15 mouse cellular contexts compared by ENCODE assay signal in the genomic region with DNA sequence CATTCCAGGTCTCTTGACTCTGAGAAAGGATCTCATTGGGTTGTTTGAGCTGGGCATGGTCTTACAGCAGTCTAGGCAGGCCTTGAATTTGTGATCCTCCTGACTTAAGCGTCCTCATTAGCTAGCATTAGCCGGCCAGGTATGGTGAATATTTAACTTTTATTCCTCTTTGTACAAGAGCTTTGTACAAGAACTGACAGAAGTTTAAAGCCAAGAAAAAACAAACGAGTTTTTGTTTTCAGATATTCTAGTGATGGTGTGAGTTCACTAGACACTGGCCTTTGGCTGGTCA.
"Had no signal": no experiment of that assay in that cellular context is flagged by ENCODE, and none has a peak within 500 bp of the region (broad histone marks: within the 10 kb centered on the region; RNA-seq: fewer than 3 reads in every experiment).

No protein-coding gene starts in this region.

- H3K9me3 ChIP-seq: hindbrain, embryonic 15.5 days; limb, embryonic 12.5 days; midbrain, embryonic 15.5 days; neural tube, embryonic 13.5 days had no signal

- H3K9ac ChIP-seq: hindbrain, embryonic 15.5 days; limb, embryonic 12.5 days; liver, embryonic 14.5 days; lung, embryonic 14.5 days; midbrain, embryonic 15.5 days; neural tube, embryonic 13.5 days had no signal

- H3K27me3 ChIP-seq: hindbrain, embryonic 15.5 days; limb, embryonic 12.5 days; midbrain, embryonic 15.5 days; neural tube, embryonic 13.5 days had no signal

- H3K27ac ChIP-seq: hindbrain, embryonic 15.5 days; limb, embryonic 12.5 days; liver, embryonic 14.5 days; midbrain, embryonic 15.5 days; neural tube, embryonic 13.5 days had no signal

- H3K36me3 ChIP-seq: hindbrain, embryonic 15.5 days; limb, embryonic 12.5 days; midbrain, embryonic 15.5 days; neural tube, embryonic 13.5 days had no signal

- DNase-seq: kidney, postnatal 14 days; layer of hippocampus, adult 9-11 months; layer of hippocampus, postnatal 36 days; liver; lung, embryonic 14.5 days; lung, postnatal 10 days; lung, postnatal 4 days; retina, postnatal 1 day; thymus, postnatal 4 days had no signal

- H3K4me3 ChIP-seq: hindbrain, embryonic 15.5 days; limb, embryonic 12.5 days; midbrain, embryonic 15.5 days; neural tube, embryonic 13.5 days had no signal

- H3K4me2 ChIP-seq: hindbrain, embryonic 15.5 days; limb, embryonic 12.5 days; lung, embryonic 14.5 days; midbrain, embryonic 11.5 days; midbrain, embryonic 15.5 days; neural tube, embryonic 13.5 days had no signal

- ATAC-seq: midbrain, embryonic 15.5 days had no signal

- H3K4me1 ChIP-seq: midbrain, embryonic 15.5 days had no signal
